Mouse (Mus musculus): ENCODE measurements around the gene Fus. TPM values are rescaled to one million over a fixed set of nuclear protein-coding genes. Genes with fewer than 3 reads are reported as not detected.

Fus gene
- polyA plus RNA-seq, 1 experiment from 2014 or later: 249 TPM

- ATAC-seq (replicated peaks; ENCODE audit: extremely low read depth, insufficient read depth, low FRiP score): peak; percentile 55
- Histone ChIP-seq H3K9me3 (replicated peaks; ENCODE audit: control insufficient read depth, low read length) (no peaks in the 10 kb centered on the region), H3K27ac (ENCODE audit: low read length) (peak within 1 kb of the TSS; percentile 76), H3K4me1 (ENCODE audit: control insufficient read depth, insufficient read depth, low read length) (peaks cover 16% of the 10 kb centered on the region), H3K4me3 (ENCODE audit: low read length) (peak within 1 kb of the TSS; percentile 63), H3K9ac (ENCODE audit: low read length) (peak within 1 kb of the TSS; percentile 76), H3K27me3 (ENCODE audit: control insufficient read depth, insufficient read depth, low read length) (no peaks in the 10 kb centered on the region), H3K36me3 (ENCODE audit: control insufficient read depth, insufficient read depth) (peaks cover 11% of the 10 kb centered on the region; the same call in 1 of the 2 replicates), H3K4me2 (ENCODE audit: low read depth, low read length) (peak within 1 kb of the TSS; percentile 76)
- 9% methylated on average over 18 of the region's 18 CpGs for whole genome bisulfite sequencing
These were observed 26.2 kb downstream of the Fus start, which contains the start of gene Pycard for GRCm38 (mm10) chr7:127993341-127993977. TSS of gene Pycard (minus strand) at chr7:127993867.

- Histone ChIP-seq H3K4me1 (ENCODE audit: control insufficient read depth, insufficient read depth, low read length) (peaks cover 19% of the 10 kb centered on the region), H3K9ac (ENCODE audit: low read length) (no peak overlapping the region), H3K9me3 (replicated peaks; ENCODE audit: control insufficient read depth, low read length) (no peaks in the 10 kb centered on the region), H3K36me3 (ENCODE audit: control insufficient read depth, insufficient read depth) (no peaks in the 10 kb centered on the region), H3K27ac (ENCODE audit: low read length) (no peak overlapping the region; the same call in 1 of the 2 replicates), H3K4me3 (ENCODE audit: low read length) (no peak overlapping the region), H3K4me2 (ENCODE audit: low read depth, low read length) (no peak overlapping the region), H3K27me3 (ENCODE audit: control insufficient read depth, insufficient read depth, low read length) (no peaks in the 10 kb centered on the region)
- WGBS: 55% methylated on average over 1 of the region's 1 CpGs
- no peak for ATAC-seq (replicated peaks; ENCODE audit: extremely low read depth, insufficient read depth, low FRiP score)
These were observed 32.2 kb downstream of the Fus start for GRCm38 (mm10) chr7:127999436-127999835.

GRCm38 (mm10) chr7:128000068-128000950 is 33.1 kb downstream of the Fus start:
- Histone ChIP-seq H3K9me3 (replicated peaks; ENCODE audit: control insufficient read depth, low read length) (no peaks in the 10 kb centered on the region), H3K27me3 (ENCODE audit: control insufficient read depth, insufficient read depth, low read length) (no peaks in the 10 kb centered on the region), H3K4me1 (ENCODE audit: control insufficient read depth, insufficient read depth, low read length) (peaks cover 22% of the 10 kb centered on the region), H3K36me3 (ENCODE audit: control insufficient read depth, insufficient read depth) (no peaks in the 10 kb centered on the region), H3K4me3 (ENCODE audit: low read length) (no peak overlapping the region), H3K27ac (ENCODE audit: low read length) (no peak overlapping the region), H3K4me2 (ENCODE audit: low read depth, low read length) (no peak overlapping the region), H3K9ac (ENCODE audit: low read length) (no peak overlapping the region)
- 20% methylated on average over 1 of the region's 1 CpGs for WGBS
- ATAC-seq (replicated peaks; ENCODE audit: extremely low read depth, insufficient read depth, low FRiP score): no peak

- no peak for ATAC-seq (replicated peaks; ENCODE audit: extremely low read depth, insufficient read depth, low FRiP score)
- 69% methylated on average over 6 of the region's 6 CpGs for WGBS
- no peak overlapping the region for H3K4me3 ChIP-seq (ENCODE audit: low read length)
- H3K4me2 ChIP-seq (ENCODE audit: low read depth, low read length): no peak overlapping the region
- H3K4me1 ChIP-seq (ENCODE audit: control insufficient read depth, insufficient read depth, low read length): peaks cover 22% of the 10 kb centered on the region
- peak overlapping the region; percentile 38; the same call in 1 of the 2 replicates for H3K9ac ChIP-seq (ENCODE audit: low read length)
- no peaks in the 10 kb centered on the region for H3K36me3 ChIP-seq (ENCODE audit: control insufficient read depth, insufficient read depth)
- H3K27ac ChIP-seq (ENCODE audit: low read length): peak overlapping the region; percentile 31; the same call in 1 of the 2 replicates
- H3K9me3 ChIP-seq (replicated peaks; ENCODE audit: control insufficient read depth, low read length): no peaks in the 10 kb centered on the region
- no peaks in the 10 kb centered on the region for H3K27me3 ChIP-seq (ENCODE audit: control insufficient read depth, insufficient read depth, low read length)
These were observed 35.8 kb downstream of the Fus start for GRCm38 (mm10) chr7:128003098-128003497.

GRCm38 (mm10) chr7:128003688-128004087 is 36.4 kb downstream of the Fus start, which contains the start of gene Trim72:
TSS of gene Trim72 (plus strand) at chr7:128003949.
- Histone ChIP-seq H3K27me3 (ENCODE audit: control insufficient read depth, insufficient read depth, low read length) (no peaks in the 10 kb centered on the region), H3K4me1 (ENCODE audit: control insufficient read depth, insufficient read depth, low read length) (peaks cover 22% of the 10 kb centered on the region), H3K4me2 (ENCODE audit: low read depth, low read length) (peak within 1 kb of the TSS; percentile 41), H3K36me3 (ENCODE audit: control insufficient read depth, insufficient read depth) (no peaks in the 10 kb centered on the region), H3K9ac (ENCODE audit: low read length) (peak within 1 kb of the TSS; percentile 41), H3K4me3 (ENCODE audit: low read length) (no peak within 1 kb of the TSS), H3K9me3 (replicated peaks; ENCODE audit: control insufficient read depth, low read length) (no peaks in the 10 kb centered on the region), H3K27ac (ENCODE audit: low read length) (peak within 1 kb of the TSS; percentile 31; the same call in 1 of the 2 replicates)
- 53% methylated on average over 2 of the region's 2 CpGs for WGBS
- peak; percentile 56; the same call in 1 of the 2 replicates for ATAC-seq (replicated peaks; ENCODE audit: extremely low read depth, insufficient read depth, low FRiP score)

- 35% methylated on average over 5 of the region's 5 CpGs for WGBS
- Histone ChIP-seq H3K36me3 (ENCODE audit: control insufficient read depth, insufficient read depth) (no peaks in the 10 kb centered on the region), H3K27me3 (ENCODE audit: control insufficient read depth, insufficient read depth, low read length) (no peaks in the 10 kb centered on the region), H3K9me3 (replicated peaks; ENCODE audit: control insufficient read depth, low read length) (no peaks in the 10 kb centered on the region), H3K9ac (ENCODE audit: low read length) (peak overlapping the region; percentile 41), H3K4me2 (ENCODE audit: low read depth, low read length) (peak overlapping the region; percentile 41), H3K4me3 (ENCODE audit: low read length) (no peak overlapping the region), H3K27ac (ENCODE audit: low read length) (no peak overlapping the region), H3K4me1 (ENCODE audit: control insufficient read depth, insufficient read depth, low read length) (peaks cover 22% of the 10 kb centered on the region)
- 0 out of 2 replicates have a peak, but pooled peaks have one; percentile 33 for ATAC-seq (replicated peaks; ENCODE audit: extremely low read depth, insufficient read depth, low FRiP score)
These were observed 36.9 kb downstream of the Fus start for GRCm38 (mm10) chr7:128004150-128004486.

- Histone ChIP-seq H3K4me1 (ENCODE audit: control insufficient read depth, insufficient read depth, low read length) (peaks cover 19% of the 10 kb centered on the region), H3K27ac (ENCODE audit: low read length) (no peak overlapping the region), H3K9ac (ENCODE audit: low read length) (peak overlapping the region; percentile 41), H3K4me2 (ENCODE audit: low read depth, low read length) (peak overlapping the region; percentile 41), H3K27me3 (ENCODE audit: control insufficient read depth, insufficient read depth, low read length) (no peaks in the 10 kb centered on the region), H3K9me3 (replicated peaks; ENCODE audit: control insufficient read depth, low read length) (no peaks in the 10 kb centered on the region), H3K4me3 (ENCODE audit: low read length) (no peak overlapping the region), H3K36me3 (ENCODE audit: control insufficient read depth, insufficient read depth) (no peaks in the 10 kb centered on the region)
- WGBS: 32% methylated on average over 35 of the region's 35 CpGs
- 0 out of 2 replicates have a peak, but pooled peaks have one; percentile 20 for ATAC-seq (replicated peaks; ENCODE audit: extremely low read depth, insufficient read depth, low FRiP score)
These were observed 37.5 kb downstream of the Fus start for GRCm38 (mm10) chr7:128004487-128005362.

- Histone ChIP-seq H3K9me3 (replicated peaks; ENCODE audit: control insufficient read depth, low read length) (no peaks in the 10 kb centered on the region), H3K9ac (ENCODE audit: low read length) (no peak overlapping the region), H3K36me3 (ENCODE audit: control insufficient read depth, insufficient read depth) (no peaks in the 10 kb centered on the region), H3K4me1 (ENCODE audit: control insufficient read depth, insufficient read depth, low read length) (peaks cover 19% of the 10 kb centered on the region), H3K27me3 (ENCODE audit: control insufficient read depth, insufficient read depth, low read length) (no peaks in the 10 kb centered on the region), H3K4me3 (ENCODE audit: low read length) (no peak overlapping the region), H3K27ac (ENCODE audit: low read length) (no peak overlapping the region), H3K4me2 (ENCODE audit: low read depth, low read length) (no peak overlapping the region)
- ATAC-seq (replicated peaks; ENCODE audit: extremely low read depth, insufficient read depth, low FRiP score): no peak
- WGBS: 76% methylated on average over 7 of the region's 7 CpGs
These were observed 38.9 kb downstream of the Fus start for GRCm38 (mm10) chr7:128006193-128006592.

Measured in heart, embryonic 16.5 days (tissue).